Mouse (Mus musculus): ENCODE data around the gene Ech1. TPM values are rescaled to one million over a fixed set of nuclear protein-coding genes. Genes with fewer than 3 reads are reported as not detected.

Gene Ech1
- polyA plus RNA-seq, 1 experiment: 250 TPM

GRCm38 (mm10) chr7:28823932-28824331 lies 1.1 kb upstream of the Ech1 start:
- 33% methylated on average over 2 of the region's 2 CpGs for WGBS
- Histone ChIP-seq H3K4me3 (replicated peaks; ENCODE audit: extremely low read depth, low read depth, low read length) (no peak overlapping the region), H3K4me1 (ENCODE audit: control insufficient read depth, insufficient read depth, low read length) (peaks cover 11% of the 10 kb centered on the region)
- TF ChIP-seq POLR2A (IDR thresholded peaks at IDR 0.05; ENCODE audit: borderline replicate concordance, extremely low read depth, low read depth, low read length) (no peak), CTCF (IDR thresholded peaks at IDR 0.05; ENCODE audit: insufficient read depth, low read length) (no peak)
- no peak for DNase-seq

- DNase-seq: peak; percentile 66
- Histone ChIP-seq H3K4me3 (replicated peaks; ENCODE audit: extremely low read depth, low read depth, low read length) (peak overlapping the region; percentile 99), H3K4me1 (ENCODE audit: control insufficient read depth, insufficient read depth, low read length) (peaks cover 8% of the 10 kb centered on the region)
- TF ChIP-seq CTCF (IDR thresholded peaks at IDR 0.05; ENCODE audit: insufficient read depth, low read length) (no peak), POLR2A (IDR thresholded peaks at IDR 0.05; ENCODE audit: borderline replicate concordance, extremely low read depth, low read depth, low read length) (no peak)
- WGBS: 20% methylated on average over 11 of the region's 11 CpGs
These were observed 827 bp downstream of the Ech1 start for GRCm38 (mm10) chr7:28825686-28826401.

- WGBS: 81% methylated on average over 7 of the region's 7 CpGs
- 0 out of 2 replicates have a peak, but pooled peaks cover 5% of the 10 kb centered on the region for H3K4me1 ChIP-seq (ENCODE audit: control insufficient read depth, insufficient read depth, low read length)
- DNase-seq: no peak
- no peak overlapping the region for H3K4me3 ChIP-seq (replicated peaks; ENCODE audit: extremely low read depth, low read depth, low read length)
- no peak for TF ChIP-seq CTCF (IDR thresholded peaks at IDR 0.05; ENCODE audit: insufficient read depth, low read length)
- no peak for TF ChIP-seq POLR2A (IDR thresholded peaks at IDR 0.05; ENCODE audit: borderline replicate concordance, extremely low read depth, low read depth, low read length)
These were observed 1.4 kb downstream of the Ech1 start for GRCm38 (mm10) chr7:28826402-28826772.

GRCm38 (mm10) chr7:28827338-28827737 lies 2.3 kb downstream of the Ech1 start:
- TF ChIP-seq POLR2A (IDR thresholded peaks at IDR 0.05; ENCODE audit: borderline replicate concordance, extremely low read depth, low read depth, low read length) (no peak), CTCF (IDR thresholded peaks at IDR 0.05; ENCODE audit: insufficient read depth, low read length) (no peak)
- 46% methylated on average over 3 of the region's 3 CpGs for WGBS
- DNase-seq: no peak
- Histone ChIP-seq H3K4me1 (ENCODE audit: control insufficient read depth, insufficient read depth, low read length) (peaks cover 7% of the 10 kb centered on the region; the same call in 1 of the 2 replicates), H3K4me3 (replicated peaks; ENCODE audit: extremely low read depth, low read depth, low read length) (no peak overlapping the region)

GRCm38 (mm10) chr7:28829821-28830220 lies 4.8 kb downstream of the Ech1 start:
- DNase-seq: no peak
- WGBS: 84% methylated on average over 8 of the region's 8 CpGs
- Histone ChIP-seq H3K4me3 (replicated peaks; ENCODE audit: extremely low read depth, low read depth, low read length) (no peak overlapping the region), H3K4me1 (ENCODE audit: control insufficient read depth, insufficient read depth, low read length) (peaks cover 7% of the 10 kb centered on the region; the same call in 1 of the 2 replicates)
- TF ChIP-seq POLR2A (IDR thresholded peaks at IDR 0.05; ENCODE audit: borderline replicate concordance, extremely low read depth, low read depth, low read length) (no peak), CTCF (IDR thresholded peaks at IDR 0.05; ENCODE audit: insufficient read depth, low read length) (no peak)

- Histone ChIP-seq H3K4me1 (ENCODE audit: control insufficient read depth, insufficient read depth, low read length) (peaks cover 6% of the 10 kb centered on the region; the same call in 1 of the 2 replicates), H3K4me3 (replicated peaks; ENCODE audit: extremely low read depth, low read depth, low read length) (no peak overlapping the region)
- WGBS: 72% methylated on average over 5 of the region's 5 CpGs
- DNase-seq: no peak
- TF ChIP-seq CTCF (IDR thresholded peaks at IDR 0.05; ENCODE audit: insufficient read depth, low read length) (no peak), POLR2A (IDR thresholded peaks at IDR 0.05; ENCODE audit: borderline replicate concordance, extremely low read depth, low read depth, low read length) (no peak)
These were observed 6.0 kb downstream of the Ech1 start for GRCm38 (mm10) chr7:28830981-28831380.

GRCm38 (mm10) chr7:28831411-28832125 lies 6.6 kb downstream of the Ech1 start:
- Histone ChIP-seq H3K4me1 (ENCODE audit: control insufficient read depth, insufficient read depth, low read length) (peaks cover 3% of the 10 kb centered on the region; the same call in 1 of the 2 replicates), H3K4me3 (replicated peaks; ENCODE audit: extremely low read depth, low read depth, low read length) (no peak overlapping the region)
- no peak for DNase-seq
- no peak for TF ChIP-seq POLR2A (IDR thresholded peaks at IDR 0.05; ENCODE audit: borderline replicate concordance, extremely low read depth, low read depth, low read length)
- TF ChIP-seq CTCF (IDR thresholded peaks at IDR 0.05; ENCODE audit: insufficient read depth, low read length): no peak
- WGBS: 85% methylated on average over 17 of the region's 17 CpGs

- TF ChIP-seq CTCF (IDR thresholded peaks at IDR 0.05; ENCODE audit: insufficient read depth, low read length) (no peak), POLR2A (IDR thresholded peaks at IDR 0.05; ENCODE audit: borderline replicate concordance, extremely low read depth, low read depth, low read length) (no peak; the same call in 1 of the 2 replicates)
- DNase-seq: no peak
- WGBS: 36% methylated on average over 6 of the region's 6 CpGs
- no peak overlapping the region for H3K4me3 ChIP-seq (replicated peaks; ENCODE audit: extremely low read depth, low read depth, low read length)
- H3K4me1 ChIP-seq (ENCODE audit: control insufficient read depth, insufficient read depth, low read length): peaks cover 2% of the 10 kb centered on the region; the same call in 1 of the 2 replicates
These were observed 7.1 kb downstream of the Ech1 start for GRCm38 (mm10) chr7:28832137-28832536.

GRCm38 (mm10) chr7:28833723-28834347 lies 8.8 kb downstream of the Ech1 start, which contains the start of gene Lgals4:
TSS of gene Lgals4 (plus strand) at chr7:28833854.
- WGBS: 82% methylated on average over 6 of the region's 6 CpGs
- H3K4me3 ChIP-seq (replicated peaks; ENCODE audit: extremely low read depth, low read depth, low read length): no peak within 1 kb of the TSS

More at GRCm38 (mm10) chr7:28833723-28834347, 8.8 kb downstream of the Ech1 start, which contains the start of gene Lgals4:
- no peak for TF ChIP-seq CTCF (IDR thresholded peaks at IDR 0.05; ENCODE audit: insufficient read depth, low read length)
- no peak for TF ChIP-seq POLR2A (IDR thresholded peaks at IDR 0.05; ENCODE audit: borderline replicate concordance, extremely low read depth, low read depth, low read length)
- DNase-seq: no peak
- H3K4me1 ChIP-seq (ENCODE audit: control insufficient read depth, insufficient read depth, low read length): peaks cover 2% of the 10 kb centered on the region; the same call in 1 of the 2 replicates
